Mouse (Mus musculus) liver, embryonic 14.5 days (tissue): Measurements from ENCODE around the gene Fzd7.

Source experiments
- CTCF ChIP-seq: IDR thresholded peaks from 2 replicates; pipeline ENCODE4 v1.5.1; 2016; ENCODE audit warnings: antibody characterized with exemption, low read depth, control low read depth
- EP300 ChIP-seq: IDR thresholded peaks from 2 replicates; pipeline ENCODE4 v1.6.1; 2016; ENCODE audit warnings: antibody characterized with exemption, low read depth

- TF ChIP-seq CTCF: no peak
- no peak for TF ChIP-seq EP300
Observed at GRCm38 (mm10) chr1:59439941-59440340, 42.3 kb upstream of the Fzd7 start.
